Mouse (Mus musculus) cerebellum, adult (tissue): ENCODE data around the gene Tns4.

Experiments
- ATAC-seq: cut with Nextera tagmentation; 2 replicates; pipeline ENCODE4 v1.9.2; 2017; ENCODE audit warnings: mild to moderate bottlenecking, moderate library complexity, mixed read lengths; ENCODE audit not compliant: insufficient number of reproducible peaks, low FRiP score, low TSS enrichment

Gene Tns4

DNA sequence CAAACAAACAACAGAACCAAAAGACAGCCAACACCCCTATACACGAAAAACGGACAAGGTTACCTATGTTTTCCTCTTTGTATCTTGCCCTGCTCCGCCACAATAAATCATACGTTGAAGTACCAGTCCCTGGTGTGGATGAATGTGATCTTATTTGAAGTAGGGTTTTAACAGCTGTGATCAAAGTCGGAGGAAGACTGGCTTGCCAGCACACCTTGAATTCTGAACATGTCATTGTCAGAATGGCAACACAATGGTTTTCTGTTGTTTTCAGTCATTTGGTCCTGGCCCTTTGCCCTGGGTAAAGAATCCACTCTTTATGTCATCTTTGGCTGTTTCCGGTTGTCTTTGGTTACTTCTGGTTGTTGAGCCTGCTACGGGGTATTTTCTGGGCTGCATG lies 29.9 kb upstream of the Tns4 start:
- ATAC-seq = no peak

GRCm38 (mm10) chr11:99118420-99118819 lies 29.3 kb upstream of the Tns4 start:
- no peak for ATAC-seq

- no peak for ATAC-seq
Measured at GRCm38 (mm10) chr11:99117907-99118306, 28.8 kb upstream of the Tns4 start.

DNA sequence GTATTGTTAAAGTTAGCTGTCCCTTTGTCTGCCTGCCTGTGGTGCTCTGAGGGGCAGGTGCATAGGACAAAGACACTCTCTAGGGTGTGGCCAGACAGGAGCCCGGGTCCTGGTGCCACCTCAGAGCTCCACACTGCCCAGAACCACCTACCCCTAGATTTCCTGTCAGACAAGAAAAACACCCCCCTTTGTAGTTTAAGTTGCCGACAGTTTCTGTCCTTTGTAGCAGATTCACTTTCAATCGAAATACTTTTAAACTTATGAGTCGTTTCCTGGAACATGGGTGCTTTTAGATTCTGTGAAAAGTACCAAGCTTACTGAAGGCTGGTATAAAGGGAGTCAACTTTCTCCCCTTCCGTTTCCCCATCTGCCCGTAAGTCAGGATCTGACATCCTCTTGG lies 26.8 kb upstream of the Tns4 start:
- no peak for ATAC-seq

GRCm38 (mm10) chr11:99113111-99113510 lies 24.0 kb upstream of the Tns4 start:
- no peak for ATAC-seq

GRCm38 (mm10) chr11:99112700-99113099 lies 23.6 kb upstream of the Tns4 start:
- ATAC-seq = no peak

GRCm38 (mm10) chr11:99111631-99112030 lies 22.5 kb upstream of the Tns4 start:
- no peak for ATAC-seq

DNA sequence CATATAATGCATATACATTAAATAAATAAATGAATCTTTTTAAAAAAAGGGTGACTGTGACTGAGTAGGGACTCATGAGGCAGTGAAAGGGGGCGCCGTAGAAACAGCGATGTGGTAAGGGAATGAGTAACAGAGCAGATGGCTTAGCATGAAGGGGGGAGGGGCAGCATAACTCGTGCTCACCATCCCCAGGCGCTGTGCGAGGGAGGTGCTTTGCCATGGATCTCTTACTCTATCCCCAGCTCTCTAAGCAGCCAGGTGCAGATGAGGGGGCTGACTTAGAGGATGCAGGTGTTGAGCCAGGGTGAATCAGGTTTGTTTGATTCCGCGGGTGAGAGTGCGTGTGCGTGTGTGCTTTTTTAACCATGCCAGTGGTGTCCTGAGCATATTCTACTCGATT lies 22.0 kb upstream of the Tns4 start:
- no peak for ATAC-seq

- no peak for ATAC-seq
Measured at GRCm38 (mm10) chr11:99110370-99111110, 21.4 kb upstream of the Tns4 start.

GRCm38 (mm10) chr11:99108296-99108695 lies 19.2 kb upstream of the Tns4 start:
- no peak for ATAC-seq

DNA sequence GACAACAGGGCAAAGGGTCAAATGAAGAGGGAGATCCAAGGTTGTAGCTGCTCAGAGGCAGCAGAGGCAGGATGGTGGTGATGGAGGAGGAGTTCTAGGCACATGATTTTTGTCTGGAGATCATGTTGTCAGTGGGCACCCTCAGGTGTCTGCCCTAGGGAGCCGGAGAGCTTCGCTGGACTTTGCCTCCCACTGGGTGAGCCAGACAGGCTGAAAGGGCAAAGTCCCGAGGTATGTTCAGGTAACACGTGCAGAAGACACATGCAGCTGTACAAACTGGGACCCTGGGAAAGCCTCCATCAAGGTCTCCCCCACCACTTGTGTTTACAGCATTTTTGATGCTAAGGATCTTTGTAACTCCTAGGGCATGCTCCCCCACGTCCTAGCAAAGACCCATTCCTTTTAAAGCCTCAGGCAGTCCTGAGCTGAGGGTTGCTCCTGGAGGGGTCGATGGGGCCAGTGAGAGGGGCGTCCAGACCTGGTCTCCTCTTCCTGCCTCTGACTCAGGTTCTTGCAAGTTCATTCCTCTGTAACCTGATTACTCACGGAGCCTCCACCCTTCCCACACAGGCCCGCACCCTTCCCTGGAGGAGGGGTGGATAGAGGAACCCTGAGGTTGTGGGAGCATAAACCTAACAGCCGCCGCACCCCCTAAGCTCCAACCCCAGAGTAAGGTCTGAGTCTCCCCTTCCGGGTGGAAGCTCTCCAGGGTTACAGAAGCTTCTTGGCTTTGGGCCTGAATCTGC lies 17.0 kb upstream of the Tns4 start:
- ATAC-seq = no peak

DNA sequence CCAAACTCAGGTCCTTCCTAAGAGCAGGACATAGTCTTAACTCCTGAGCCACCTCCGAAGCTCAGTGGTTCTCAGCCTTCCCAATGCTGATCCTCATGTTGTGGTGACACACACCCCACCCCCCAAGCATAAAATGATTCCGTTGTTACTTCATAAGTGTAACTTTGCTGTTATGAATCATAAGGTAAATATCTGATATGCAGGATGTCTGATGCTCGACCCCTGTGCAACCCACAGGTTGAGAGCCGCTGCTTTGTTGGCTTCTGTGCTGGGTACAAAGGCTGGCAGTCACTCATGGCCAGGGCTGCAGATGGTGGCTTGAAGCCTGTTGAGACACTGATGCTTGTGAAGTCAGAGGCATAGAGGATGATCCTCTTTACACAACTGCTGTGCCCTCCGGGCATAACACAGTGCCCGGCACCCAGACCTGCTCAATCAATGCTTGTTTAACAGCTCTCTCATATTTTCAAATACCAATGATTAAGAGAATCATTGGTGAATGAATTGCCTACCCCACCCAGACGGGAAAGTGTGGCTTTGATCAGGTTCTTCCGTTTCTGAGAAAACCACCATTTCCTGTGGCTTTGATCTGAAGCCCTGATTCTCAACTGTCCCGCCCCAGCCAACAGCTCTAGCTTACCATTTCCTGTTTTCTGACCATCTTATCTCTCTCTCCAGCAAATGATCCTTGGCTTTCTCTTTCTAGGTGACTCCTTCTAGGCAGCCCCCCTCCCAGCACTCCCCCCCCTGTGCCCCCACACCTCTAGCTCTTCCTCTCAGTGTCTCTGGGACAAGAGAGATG lies 15.7 kb upstream of the Tns4 start:
- no peak for ATAC-seq

DNA sequence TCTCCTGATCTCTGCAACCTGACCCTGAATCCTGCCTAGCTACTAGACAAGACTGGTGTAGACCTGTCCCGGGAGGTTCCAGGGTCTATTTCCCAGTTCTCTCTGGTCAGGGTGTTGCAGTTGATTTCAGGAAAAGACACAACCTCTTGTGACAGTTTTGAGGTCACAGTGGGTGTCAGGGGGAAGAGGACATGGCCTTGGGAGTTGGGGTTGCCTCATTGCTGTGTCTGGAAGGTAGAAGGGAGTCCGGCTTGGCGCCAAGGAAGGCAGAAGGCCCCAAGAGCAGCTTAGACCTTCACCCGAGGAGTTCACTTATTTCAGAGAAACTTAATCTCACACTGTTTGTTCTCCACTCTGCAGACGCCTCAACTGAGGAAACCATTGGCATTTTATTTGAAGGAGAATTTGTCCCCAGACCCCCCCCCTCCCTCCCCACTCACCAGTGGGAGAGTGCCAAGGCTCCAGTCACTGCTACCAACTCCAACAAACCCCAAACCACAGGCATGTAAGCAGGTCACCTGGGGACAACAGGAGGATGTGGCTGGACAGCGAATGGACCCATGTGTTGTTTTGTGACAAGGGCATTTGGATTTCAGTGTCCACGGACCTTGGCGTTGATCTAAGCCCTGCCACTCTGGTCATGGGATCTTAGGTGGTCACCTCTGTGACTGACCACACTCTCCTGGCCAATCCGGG lies 13.6 kb upstream of the Tns4 start:
- ATAC-seq = no peak

- ATAC-seq = no peak
Measured at GRCm38 (mm10) chr11:99101693-99102092, 12.6 kb upstream of the Tns4 start.

DNA sequence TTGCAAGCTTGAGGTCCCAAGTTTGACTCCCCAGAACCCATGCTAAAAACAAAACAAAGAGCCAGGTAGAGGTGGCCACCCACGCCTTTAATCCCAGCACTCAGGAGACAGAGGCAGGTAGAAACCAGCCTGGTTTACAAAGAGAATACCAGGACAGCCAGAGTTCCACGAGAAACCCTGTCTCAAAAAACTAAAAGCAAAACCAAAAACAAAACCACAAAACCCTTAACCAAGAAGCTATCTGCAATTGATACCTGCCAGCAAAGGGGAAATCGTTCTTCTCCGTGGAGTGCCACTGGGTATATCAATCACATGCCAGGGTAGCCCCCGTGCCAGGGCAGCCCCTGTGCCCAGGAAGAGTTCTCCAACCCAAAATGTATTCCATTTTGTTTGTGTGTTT lies 11.1 kb upstream of the Tns4 start:
- no peak for ATAC-seq

DNA sequence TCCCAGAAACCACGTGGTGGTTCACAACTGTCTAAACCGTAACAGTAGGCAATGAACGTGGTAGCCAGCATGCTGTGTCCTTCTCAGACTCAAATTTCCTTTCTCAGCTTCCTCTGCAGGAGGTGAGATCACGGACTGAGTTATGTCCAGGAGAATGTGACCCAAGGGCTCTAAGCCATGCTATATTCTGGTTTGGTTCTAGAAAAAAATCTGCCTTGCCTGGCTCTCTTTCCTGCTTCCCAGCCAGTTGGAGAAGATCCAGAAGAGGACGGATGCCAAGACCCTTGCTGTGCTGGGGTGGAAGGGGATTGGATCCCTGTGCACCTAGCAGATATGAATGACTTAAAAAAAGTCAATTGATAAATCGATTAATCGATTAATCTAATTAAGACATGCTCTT lies 10.4 kb upstream of the Tns4 start:
- ATAC-seq = no peak

DNA sequence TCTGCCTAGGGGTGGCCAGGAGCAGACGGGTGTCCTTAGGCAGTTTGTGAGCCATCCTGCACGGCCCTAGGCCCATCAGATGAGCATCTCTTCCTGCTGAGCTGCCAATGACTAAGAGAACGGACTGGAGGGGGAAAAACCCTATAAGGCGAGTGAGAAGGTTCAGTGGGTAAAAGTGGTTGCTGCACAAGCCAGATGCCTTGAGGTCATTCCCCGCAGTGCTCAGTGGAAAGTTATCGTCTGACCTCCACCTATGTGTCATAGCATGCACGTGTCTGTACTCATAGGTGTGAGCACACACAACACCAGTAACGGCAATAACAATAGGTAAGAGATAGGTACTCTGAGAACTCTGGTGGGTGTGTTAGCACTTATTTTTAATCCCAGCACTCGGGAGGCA lies 9.8 kb upstream of the Tns4 start:
- no peak for ATAC-seq

GRCm38 (mm10) chr11:99096996-99097774 lies 8.1 kb upstream of the Tns4 start:
- ATAC-seq = no peak

DNA sequence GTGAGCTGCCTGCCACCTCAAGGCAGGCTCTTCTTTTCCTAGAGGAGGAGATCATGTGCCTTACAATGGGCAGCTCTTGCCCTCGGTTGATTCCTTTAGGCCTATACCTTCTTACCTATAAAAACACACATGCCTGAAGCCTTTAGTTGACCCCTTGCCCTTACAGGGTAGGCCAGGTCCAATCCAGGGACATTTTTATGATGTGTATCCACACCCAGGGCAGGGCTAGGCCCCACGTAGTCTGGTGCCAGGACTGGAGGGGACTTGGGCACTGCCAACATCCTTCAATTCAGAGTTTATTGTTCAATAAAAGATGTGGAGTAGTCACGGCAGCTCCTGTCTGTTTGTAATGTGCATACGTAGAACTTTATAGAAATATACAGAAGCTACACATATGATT lies 7.3 kb upstream of the Tns4 start:
- no peak for ATAC-seq

GRCm38 (mm10) chr11:99095759-99096158 lies 6.7 kb upstream of the Tns4 start:
- ATAC-seq = no peak
